Mouse (Mus musculus): ENCODE measurements at regions not wholly inside any gene's neighbourhood (a gene's known extent, or its start where the extent isn't known, plus 50 kb on each side); places are given as distances from the start of the nearest gene placed in this dataset.
"Not testable (repeated sequence)": the region's sequence is repeated elsewhere in the genome, so short reads cannot be mapped to it uniquely, and the experiment has no call there.

DNA sequence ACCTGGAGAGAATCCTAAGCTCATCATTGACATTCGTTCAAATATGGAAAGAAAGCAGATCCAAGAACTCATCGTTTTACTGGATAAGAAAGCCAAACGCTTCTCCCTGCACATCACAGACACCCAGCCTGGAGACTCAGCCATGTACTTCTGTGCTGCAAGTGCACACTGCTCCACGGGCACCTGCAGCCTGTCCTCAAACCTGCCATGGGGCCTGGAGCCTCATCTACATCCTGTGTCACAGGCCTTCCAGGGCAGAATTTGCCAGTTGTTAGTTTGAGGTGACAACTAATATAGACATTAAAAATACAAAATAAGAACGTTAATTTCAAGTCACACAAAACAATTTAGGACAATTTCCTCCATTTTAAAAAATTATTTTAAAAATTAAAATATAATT, 549.6 kb downstream of the Dad1 start:
- H3K27me3 ChIP-seq; H3K4me3 ChIP-seq; H3K36me3 ChIP-seq; H3K27ac ChIP-seq; H3K9ac ChIP-seq; H3K9me3 ChIP-seq (replicated peaks); H3K4me2 ChIP-seq (replicated peaks); H3K4me1 ChIP-seq; ATAC-seq (ENCODE audit: low FRiP score): not testable (repeated sequence)
- 82% methylated on average over 5 of the region's 5 CpGs for WGBS

DNA sequence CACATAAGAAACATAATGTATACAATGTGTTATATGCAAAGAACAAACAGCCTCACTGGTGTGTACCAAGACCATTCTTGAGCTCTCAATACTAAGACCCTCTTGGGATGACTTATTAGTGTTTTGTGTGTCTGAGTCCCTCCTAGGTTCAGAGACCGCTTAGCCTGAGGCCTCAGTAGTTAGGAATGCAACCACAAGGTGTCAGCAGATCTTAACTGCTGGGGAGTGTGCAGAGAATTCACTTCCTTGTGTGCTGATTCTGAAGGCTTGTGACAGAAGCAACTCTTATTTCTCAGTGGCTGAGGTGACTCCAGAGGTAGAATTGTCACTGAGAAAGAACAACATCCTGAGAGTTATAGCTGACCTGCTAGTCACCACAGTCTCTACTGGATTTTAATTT, 550.3 kb downstream of the Dad1 start:
- WGBS, result 33% methylated on average over 1 of the region's 1 CpGs
- not testable (repeated sequence) for ATAC-seq (ENCODE audit: low FRiP score)

DNA sequence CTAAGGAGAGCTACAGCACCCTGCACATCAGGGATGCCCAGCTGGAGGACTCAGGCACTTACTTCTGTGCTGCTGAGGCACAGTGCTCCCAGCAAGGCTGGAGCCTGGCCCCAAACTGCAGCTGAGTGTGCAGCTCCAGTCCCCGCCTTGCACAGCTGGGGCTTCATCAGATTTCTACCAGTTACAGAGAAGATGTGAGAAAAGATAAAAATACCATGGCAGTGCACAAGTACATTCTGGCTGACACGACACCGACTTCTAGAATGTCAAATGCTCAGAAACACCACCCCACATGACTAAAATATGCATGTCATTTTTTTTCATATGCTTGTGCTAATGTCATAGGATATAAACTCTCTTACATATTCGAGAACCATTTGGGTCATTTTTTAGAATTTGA, 569.8 kb downstream of the Dad1 start:
- not testable (repeated sequence) for H3K9ac ChIP-seq; H3K4me3 ChIP-seq; H3K36me3 ChIP-seq; H3K4me2 ChIP-seq (replicated peaks); H3K27me3 ChIP-seq; H3K27ac ChIP-seq; ATAC-seq (ENCODE audit: low FRiP score); H3K4me1 ChIP-seq; H3K9me3 ChIP-seq (replicated peaks)
- WGBS, result 84% methylated on average over 4 of the region's 4 CpGs

More for the DNA sequence above, 550.3 kb downstream of the Dad1 start:
- not testable (repeated sequence) for H3K4me2 ChIP-seq (replicated peaks); H3K36me3 ChIP-seq; H3K4me1 ChIP-seq; H3K27me3 ChIP-seq; H3K9me3 ChIP-seq (replicated peaks); H3K27ac ChIP-seq; H3K4me3 ChIP-seq; H3K9ac ChIP-seq

DNA sequence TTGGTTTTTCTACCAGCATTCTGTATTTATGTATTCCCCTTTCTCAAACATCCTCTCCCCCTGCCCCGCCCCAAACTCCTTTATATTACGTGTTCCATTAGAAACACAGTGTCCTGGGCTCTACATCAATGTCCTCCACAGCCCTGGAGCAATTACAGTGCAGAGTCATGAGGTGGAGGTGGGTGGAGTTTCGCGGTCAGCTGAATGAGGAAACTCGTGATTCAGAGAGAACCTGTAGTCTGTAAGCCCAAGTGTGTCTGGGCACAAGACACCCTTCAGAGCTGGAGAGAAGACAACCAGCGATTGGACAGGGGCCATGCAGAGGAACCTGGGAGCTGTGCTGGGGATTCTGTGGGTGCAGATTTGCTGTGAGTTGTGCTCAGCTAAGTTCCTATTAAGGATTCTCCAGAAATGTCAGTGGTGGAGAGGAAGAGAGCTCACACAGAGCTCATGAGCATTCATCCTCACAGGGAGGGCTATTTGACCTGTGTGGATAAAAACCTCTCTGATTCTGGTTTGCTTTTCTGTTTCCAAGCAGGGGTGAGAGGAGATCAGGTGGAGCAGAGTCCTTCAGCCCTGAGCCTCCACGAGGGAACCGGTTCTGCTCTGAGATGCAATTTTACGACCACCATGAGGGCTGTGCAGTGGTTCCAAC, 570.4 kb downstream of the Dad1 start:
- not testable (repeated sequence) for H3K4me1 ChIP-seq; H3K27ac ChIP-seq; H3K4me2 ChIP-seq (replicated peaks); H3K36me3 ChIP-seq; H3K27me3 ChIP-seq; H3K4me3 ChIP-seq; H3K9me3 ChIP-seq (replicated peaks); ATAC-seq (ENCODE audit: low FRiP score); H3K9ac ChIP-seq
- WGBS, result 77% methylated on average over 9 of the region's 9 CpGs

DNA sequence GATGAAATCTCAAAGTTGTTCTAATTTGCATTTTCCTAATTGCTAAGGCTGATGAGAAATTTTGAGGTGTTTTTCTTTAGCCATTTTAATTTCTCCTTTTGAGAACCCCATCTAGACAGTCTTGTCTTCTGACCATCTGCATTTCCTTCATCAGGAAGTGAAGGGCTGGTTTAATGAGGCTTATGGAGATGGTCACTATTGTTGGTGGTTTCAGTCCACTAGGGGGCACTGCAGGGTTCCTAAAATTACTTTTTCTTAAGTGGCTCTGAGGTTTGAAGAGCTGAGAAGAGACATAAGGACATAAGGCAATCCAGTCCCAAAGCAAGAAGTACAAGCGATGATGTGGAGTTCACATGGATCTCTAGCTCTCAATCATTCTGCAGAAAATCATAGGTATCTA, 571.2 kb downstream of the Dad1 start:
- H3K4me1 ChIP-seq; H3K27me3 ChIP-seq; H3K9ac ChIP-seq; H3K4me3 ChIP-seq; ATAC-seq (ENCODE audit: low FRiP score); H3K9me3 ChIP-seq (replicated peaks); H3K36me3 ChIP-seq; H3K27ac ChIP-seq; H3K4me2 ChIP-seq (replicated peaks): not testable (repeated sequence)
- 97% methylated on average over 1 of the region's 1 CpGs for WGBS

DNA sequence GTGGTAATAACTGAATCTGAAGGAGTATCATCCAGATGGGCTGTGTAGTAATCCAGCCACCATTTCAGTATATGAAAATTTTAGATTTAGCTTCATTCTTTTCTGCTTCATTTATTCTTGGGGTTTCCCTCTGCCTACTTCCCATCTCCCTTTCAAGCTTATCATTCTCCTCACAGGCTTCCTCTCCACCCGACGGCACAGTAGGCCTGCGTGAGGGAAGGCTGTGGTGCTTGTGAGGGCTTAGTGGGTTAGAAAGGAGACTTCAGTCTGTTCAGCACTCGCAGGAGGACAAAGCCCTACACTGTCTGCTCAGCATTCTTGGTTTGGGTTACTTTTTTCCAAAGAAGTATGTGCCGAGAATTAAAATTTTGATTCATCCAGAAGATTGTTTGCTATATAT, 572.6 kb downstream of the Dad1 start:
- not testable (repeated sequence) for H3K4me2 ChIP-seq (replicated peaks); H3K9ac ChIP-seq; H3K4me3 ChIP-seq; H3K36me3 ChIP-seq; ATAC-seq (ENCODE audit: low FRiP score); H3K9me3 ChIP-seq (replicated peaks); H3K4me1 ChIP-seq; H3K27me3 ChIP-seq; H3K27ac ChIP-seq
- 82% methylated on average over 5 of the region's 5 CpGs for WGBS

DNA sequence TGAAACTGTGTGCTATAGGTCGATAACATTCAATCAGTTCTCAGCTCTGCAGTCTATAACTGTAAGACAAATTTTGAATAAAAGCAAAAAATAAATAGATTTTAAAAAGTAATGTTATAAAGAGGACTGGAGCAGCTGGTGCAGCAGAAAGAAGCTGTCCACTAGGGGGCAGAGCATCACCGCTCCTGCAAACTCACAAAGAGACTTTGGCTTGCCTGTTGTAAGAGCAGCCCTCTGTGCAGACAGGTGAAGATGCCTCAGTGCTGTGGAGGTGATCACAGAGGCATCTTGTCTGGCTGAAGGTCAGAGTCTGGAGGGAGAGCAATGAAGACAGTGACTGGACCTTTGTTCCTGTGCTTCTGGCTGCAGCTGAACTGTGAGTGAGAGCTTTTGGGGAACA, 588.2 kb downstream of the Dad1 start:
- H3K4me2 ChIP-seq (replicated peaks); H3K27ac ChIP-seq; H3K4me1 ChIP-seq; H3K9ac ChIP-seq; H3K4me3 ChIP-seq; H3K27me3 ChIP-seq; H3K36me3 ChIP-seq; H3K9me3 ChIP-seq (replicated peaks): not testable (repeated sequence)
- 0 out of 2 replicates have a peak, but pooled peaks have one; percentile 40 for ATAC-seq (ENCODE audit: low FRiP score)
- 25% methylated on average over 2 of the region's 2 CpGs for WGBS

DNA sequence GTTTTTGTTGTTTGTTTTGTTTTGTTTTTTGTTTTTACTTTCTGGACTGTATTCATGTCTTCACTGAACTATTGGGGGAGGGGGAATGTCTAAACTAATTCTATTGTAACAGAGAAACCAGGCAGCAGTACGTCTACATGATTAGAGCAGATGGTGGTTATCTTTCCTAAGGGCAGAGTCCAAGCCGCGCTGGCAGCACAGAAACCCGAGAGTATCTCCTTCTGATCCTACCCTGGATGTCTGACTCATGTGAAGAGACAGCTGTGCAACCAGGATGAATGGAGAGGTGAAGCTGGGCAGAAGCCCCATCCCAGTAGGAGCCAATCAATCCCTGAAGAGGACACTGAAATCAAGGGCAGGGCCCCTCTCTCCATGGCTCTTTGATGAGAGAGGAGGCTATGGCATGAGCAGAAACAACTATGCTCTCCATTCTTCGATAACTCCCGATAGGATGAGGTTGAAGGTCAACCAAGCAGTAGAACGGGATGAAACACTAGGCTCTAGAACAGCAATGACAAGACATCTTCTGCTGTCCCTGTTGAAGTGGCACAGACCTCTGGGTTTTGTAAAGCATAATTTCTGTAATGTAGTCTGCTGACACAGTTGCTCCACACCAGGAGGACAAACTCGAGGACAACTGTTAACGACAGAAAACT, 591.1 kb downstream of the Dad1 start:
- not testable (repeated sequence) for ATAC-seq (ENCODE audit: low FRiP score); H3K9ac ChIP-seq; H3K9me3 ChIP-seq (replicated peaks); H3K27ac ChIP-seq; H3K36me3 ChIP-seq; H3K4me2 ChIP-seq (replicated peaks); H3K4me1 ChIP-seq; H3K4me3 ChIP-seq; H3K27me3 ChIP-seq
- WGBS, result 83% methylated on average over 9 of the region's 9 CpGs

DNA sequence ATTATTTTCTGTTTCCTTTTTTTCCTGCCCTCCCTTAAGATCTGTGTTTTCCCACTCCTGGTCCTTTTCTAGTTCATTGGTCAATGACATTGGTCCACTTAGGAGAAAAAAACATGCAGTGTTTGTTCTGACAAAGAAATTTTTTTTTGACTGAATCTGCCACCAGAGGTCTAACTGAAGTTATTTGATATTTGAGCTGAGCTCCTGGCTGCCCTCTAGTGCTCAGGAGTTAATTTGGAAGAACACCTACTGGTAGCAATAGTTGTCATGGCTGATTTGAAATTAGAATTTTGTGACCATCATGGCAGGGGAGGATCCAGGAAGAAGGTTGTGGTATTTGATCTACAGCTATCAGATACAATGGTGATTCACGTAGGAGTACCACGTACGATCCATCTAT, 599.2 kb downstream of the Dad1 start:
- H3K9ac ChIP-seq; H3K4me3 ChIP-seq; H3K9me3 ChIP-seq (replicated peaks); H3K4me1 ChIP-seq; H3K4me2 ChIP-seq (replicated peaks); ATAC-seq (ENCODE audit: low FRiP score); H3K27me3 ChIP-seq; H3K27ac ChIP-seq; H3K36me3 ChIP-seq: not testable (repeated sequence)
- 89% methylated on average over 3 of the region's 3 CpGs for WGBS

DNA sequence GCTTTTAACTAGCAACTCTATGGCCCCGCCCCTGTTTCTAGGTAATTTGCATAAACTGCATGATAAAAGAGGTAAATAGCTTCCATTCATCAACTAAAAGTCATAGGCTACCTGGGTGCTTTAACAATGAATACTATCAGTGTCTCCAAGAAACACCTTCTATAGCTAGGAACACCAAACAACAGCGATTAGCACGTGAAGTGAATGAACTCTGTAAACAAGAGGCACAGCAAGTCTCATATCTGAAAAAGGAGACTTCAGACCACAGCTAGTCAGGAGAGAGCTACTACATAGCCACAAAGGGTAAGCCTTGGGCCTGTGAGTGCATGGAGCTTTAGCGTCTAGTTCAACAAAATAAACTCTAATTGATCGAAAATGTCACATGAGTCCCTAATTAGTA, 602.8 kb downstream of the Dad1 start:
- not testable (repeated sequence) for H3K27ac ChIP-seq; H3K4me2 ChIP-seq (replicated peaks); H3K9ac ChIP-seq; H3K4me3 ChIP-seq; H3K36me3 ChIP-seq; H3K4me1 ChIP-seq; H3K9me3 ChIP-seq (replicated peaks); ATAC-seq (ENCODE audit: low FRiP score); H3K27me3 ChIP-seq
- 67% methylated on average over 4 of the region's 5 CpGs for WGBS

DNA sequence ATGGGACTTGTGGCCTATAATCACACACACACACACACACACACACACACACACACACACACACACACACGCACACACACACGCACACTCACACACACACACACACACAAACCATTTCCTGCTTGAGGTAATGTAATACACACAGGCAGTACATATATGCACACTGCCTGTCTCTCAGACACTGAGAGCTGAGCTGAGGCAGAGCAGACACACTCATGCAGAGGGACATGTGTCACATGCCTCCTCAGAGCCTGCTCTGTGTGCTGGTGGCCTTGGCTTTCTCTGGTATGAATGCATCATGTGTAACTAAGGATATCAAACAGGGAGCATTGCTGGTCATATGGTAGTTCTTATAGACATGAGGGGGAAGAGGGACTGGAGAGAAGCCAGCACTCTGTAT, 604.7 kb downstream of the Dad1 start:
- H3K4me1 ChIP-seq; ATAC-seq (ENCODE audit: low FRiP score); H3K9ac ChIP-seq; H3K4me2 ChIP-seq (replicated peaks); H3K9me3 ChIP-seq (replicated peaks); H3K36me3 ChIP-seq; H3K4me3 ChIP-seq; H3K27ac ChIP-seq; H3K27me3 ChIP-seq: not testable (repeated sequence)
- 56% methylated on average over 1 of the region's 2 CpGs for WGBS

DNA sequence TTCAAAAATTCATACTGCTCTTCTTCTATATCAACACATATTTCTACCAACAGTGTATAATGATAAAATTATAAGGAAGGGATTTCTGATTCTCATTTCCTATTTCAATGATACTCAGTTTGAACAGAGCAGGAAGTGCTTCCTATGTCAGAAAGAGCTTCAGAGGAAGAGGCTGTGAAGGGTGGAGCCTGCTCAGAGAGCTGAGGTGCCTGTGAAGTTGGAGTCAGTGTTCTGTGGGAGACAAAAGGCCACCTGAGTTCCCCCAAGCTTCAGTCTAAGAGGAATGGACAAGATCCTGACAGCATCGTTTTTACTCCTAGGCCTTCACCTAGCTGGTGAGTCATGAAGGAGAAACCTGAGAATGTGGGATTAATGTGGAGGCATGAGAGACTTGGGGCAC, 613.5 kb downstream of the Dad1 start:
- H3K4me3 ChIP-seq; H3K36me3 ChIP-seq; H3K9ac ChIP-seq; H3K27ac ChIP-seq; ATAC-seq (ENCODE audit: low FRiP score); H3K9me3 ChIP-seq (replicated peaks); H3K4me1 ChIP-seq; H3K27me3 ChIP-seq; H3K4me2 ChIP-seq (replicated peaks): not testable (repeated sequence)
- WGBS, result 64% methylated on average over 1 of the region's 1 CpGs

DNA sequence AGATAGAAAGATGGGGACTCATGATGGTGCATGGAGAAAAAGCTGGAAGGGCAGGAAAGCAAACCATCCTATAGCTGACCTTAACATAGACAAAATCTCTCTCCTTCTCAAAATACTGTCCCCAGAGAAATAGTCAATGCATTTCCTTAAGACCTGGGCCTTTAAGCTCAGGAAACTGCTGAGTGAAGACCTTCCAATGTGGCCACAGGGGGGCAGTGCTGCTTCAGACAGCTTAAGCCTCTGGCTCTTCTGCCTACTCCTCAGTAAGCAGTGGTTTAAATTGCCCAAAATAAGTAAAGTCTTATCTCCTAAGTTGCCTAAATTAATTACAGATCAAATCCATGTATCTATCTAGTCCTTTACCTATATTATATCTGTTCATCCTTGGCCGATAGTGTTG, 616.2 kb downstream of the Dad1 start:
- H3K9me3 ChIP-seq (replicated peaks); H3K4me1 ChIP-seq; H3K27ac ChIP-seq; H3K36me3 ChIP-seq; H3K4me2 ChIP-seq (replicated peaks); H3K4me3 ChIP-seq; H3K27me3 ChIP-seq; ATAC-seq (ENCODE audit: low FRiP score); H3K9ac ChIP-seq: not testable (repeated sequence)
- WGBS, result 69% methylated on average over 1 of the region's 1 CpGs

Measured in hindbrain, embryonic 12.5 days (tissue).